Mouse (Mus musculus) bone marrow, adult 2 months (tissue): Measurements from ENCODE around the gene Mrgprb5.

Experiments
- CTCF ChIP-seq: fragments of 200-500 bp; IDR thresholded peaks from 2 replicates; pipeline ENCODE4 v1.5.1; 2011; ENCODE audit warnings: low read length, control low read depth; ENCODE audit not compliant: control insufficient read depth, insufficient read depth
- POLR2A ChIP-seq: fragments of 200-500 bp; IDR thresholded peaks from 2 replicates; pipeline ENCODE4 v1.6.1; 2011; ENCODE audit warnings: low read depth, mild to moderate bottlenecking, control low read depth, low read length, borderline replicate concordance; ENCODE audit not compliant: control insufficient read depth

DNA sequence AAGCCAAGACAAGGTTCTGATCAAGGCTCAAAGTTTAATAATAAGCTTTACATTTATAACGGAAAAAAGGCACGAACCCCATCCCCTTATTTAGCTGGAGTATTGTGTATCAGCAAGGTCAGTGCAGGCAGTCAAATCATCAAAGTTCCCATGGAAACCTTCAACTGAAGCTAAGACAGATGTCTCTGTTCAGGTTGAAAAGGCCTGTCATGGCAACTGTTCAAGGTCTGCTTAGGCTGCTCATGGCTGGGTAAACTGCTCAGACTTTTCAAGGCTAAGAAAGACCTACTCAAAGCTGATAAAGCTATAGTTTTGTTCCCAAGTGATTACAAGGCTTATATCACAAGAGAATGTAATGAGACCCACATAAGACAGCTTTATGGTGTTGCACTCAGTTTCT lies 1.3 kb downstream of the Mrgprb5 start:
- no peak for TF ChIP-seq CTCF
- TF ChIP-seq POLR2A, result no peak
